Mouse (Mus musculus) kidney, postnatal 0 days (tissue): Measurements from ENCODE around the gene Tesk2. TPM values are rescaled to one million over a fixed set of nuclear protein-coding genes. Genes with fewer than 3 reads are reported as not detected.
A peak's percentile ranks its signal among the peaks of the same experiment; 100 is the strongest.

Source experiments
- ATAC-seq: fragments of 200-750 bp; cut with Nextera tagmentation; replicated peaks from 2 replicates; pipeline ENCODE4 v1.8.0; 2017; ENCODE audit warnings: low read depth, moderate number of reproducible peaks, moderate TSS enrichment, moderate library complexity; ENCODE audit not compliant: low FRiP score
- DNase-seq: peaks from one replicate; pipeline ENCODE4 v3.0.0-alpha.2; 2016; ENCODE audit warnings: low spot score
- H3K27ac ChIP-seq: fragments of 300-500 bp; sonication (generic); 2 replicates; pipeline ENCODE4 v1.5.1; 2014; ENCODE audit warnings: mild to moderate bottlenecking
- H3K27me3 ChIP-seq: fragments of 300-500 bp; sonication (generic); 2 replicates; pipeline ENCODE4 v1.6.1; 2014; ENCODE audit warnings: low read length, mixed read lengths; ENCODE audit not compliant: insufficient read depth
- H3K36me3 ChIP-seq: fragments of 300-500 bp; sonication (generic); 2 replicates; pipeline ENCODE4 v1.6.1; 2014; ENCODE audit warnings: low read length, mixed read lengths; ENCODE audit not compliant: insufficient read depth
- H3K4me1 ChIP-seq: fragments of 300-500 bp; sonication (generic); replicated peaks from 2 replicates; pipeline ENCODE4 v1.6.1; 2014; ENCODE audit warnings: antibody characterized with exemption, low read length, mixed read lengths; ENCODE audit not compliant: insufficient read depth
- H3K4me2 ChIP-seq: fragments of 300-500 bp; sonication (generic); 2 replicates; pipeline ENCODE4 v1.6.1; 2014; ENCODE audit warnings: mild to moderate bottlenecking, low read length, moderate library complexity, mixed read lengths
- H3K4me3 ChIP-seq: fragments of 300-500 bp; sonication (generic); replicated peaks from 2 replicates; pipeline ENCODE4 v1.5.1; 2014; ENCODE audit warnings: low read depth, low read length
- H3K9ac ChIP-seq: fragments of 300-500 bp; sonication (generic); 2 replicates; pipeline ENCODE4 v1.6.1; 2014; ENCODE audit warnings: low read depth, low read length
- H3K9me3 ChIP-seq: fragments of 300-500 bp; sonication (generic); replicated peaks from 2 replicates; pipeline ENCODE4 v1.6.1; 2016; ENCODE audit warnings: low read length, inconsistent platforms, mixed read lengths
- CTCF ChIP-seq: IDR thresholded peaks from 2 replicates; pipeline ENCODE4 v1.5.1; 2016; ENCODE audit warnings: antibody characterized with exemption, low read depth, mild to moderate bottlenecking, moderate library complexity
- WGBS: fragments of 180-500 bp; shearing (Covaris S2); extraction: QIAGEN DNeasy Blood & Tissue Kit; methylation state at CpG from one replicate; pipeline ENCODE4 v1.1.7; 2014; 5-methylcytosine and 5-hydroxymethylcytosine counted together
- polyA plus RNA-seq: library from polyadenylated mRNA; unstranded; fragments of >200 nt; fragmentation: Nextera tagmentation; extraction: Ambion mirVana; gene quantifications from 2 replicates; pipeline ENCODE4 v1.2.1, GENCODE M21; 2015

Gene Tesk2
- polyA plus RNA-seq, 1 experiment from 2014 or later = 8.0 TPM

GRCm38 (mm10) chr4:116693785-116694184 is 27.0 kb upstream of the Tesk2 start:
- Histone ChIP-seq H3K36me3 (peaks cover 54% of the 10 kb centered on the region), H3K4me1 (peaks cover 4% of the 10 kb centered on the region; the same call in 1 of the 2 replicates), H3K9ac (no peak overlapping the region), H3K27me3 (no peaks in the 10 kb centered on the region), H3K27ac (no peak overlapping the region), H3K9me3 (no peaks in the 10 kb centered on the region), H3K4me3 (no peak overlapping the region), H3K4me2 (no peak overlapping the region)
- ATAC-seq (no peak), DNase-seq (no peak)
- 90% methylated on average over 2 of the region's 2 CpGs for WGBS
- no peak for TF ChIP-seq CTCF

- H3K36me3 ChIP-seq = peaks cover 36% of the 10 kb centered on the region
Measured at GRCm38 (mm10) chr4:116698693-116699342, 21.9 kb upstream of the Tesk2 start.

GRCm38 (mm10) chr4:116700964-116701363 is 19.8 kb upstream of the Tesk2 start:
- Histone ChIP-seq H3K4me3 (no peak overlapping the region), H3K4me1 (no peaks in the 10 kb centered on the region), H3K27ac (no peak overlapping the region), H3K9me3 (no peaks in the 10 kb centered on the region), H3K27me3 (no peaks in the 10 kb centered on the region), H3K4me2 (no peak overlapping the region), H3K36me3 (peaks cover 20% of the 10 kb centered on the region), H3K9ac (no peak overlapping the region)
- no peak for DNase-seq
- WGBS = 68% methylated on average over 1 of the region's 1 CpGs
- TF ChIP-seq CTCF = no peak
- no peak for ATAC-seq

More at GRCm38 (mm10) chr4:116698693-116699342, 21.9 kb upstream of the Tesk2 start:
- Histone ChIP-seq H3K27ac (no peak overlapping the region), H3K4me2 (no peak overlapping the region), H3K9ac (no peak overlapping the region), H3K9me3 (no peaks in the 10 kb centered on the region), H3K4me3 (no peak overlapping the region), H3K4me1 (no peaks in the 10 kb centered on the region), H3K27me3 (no peaks in the 10 kb centered on the region)
- WGBS = 66% methylated on average over 2 of the region's 2 CpGs
- DNase-seq (no peak), ATAC-seq (no peak)
- no peak for TF ChIP-seq CTCF

DNA sequence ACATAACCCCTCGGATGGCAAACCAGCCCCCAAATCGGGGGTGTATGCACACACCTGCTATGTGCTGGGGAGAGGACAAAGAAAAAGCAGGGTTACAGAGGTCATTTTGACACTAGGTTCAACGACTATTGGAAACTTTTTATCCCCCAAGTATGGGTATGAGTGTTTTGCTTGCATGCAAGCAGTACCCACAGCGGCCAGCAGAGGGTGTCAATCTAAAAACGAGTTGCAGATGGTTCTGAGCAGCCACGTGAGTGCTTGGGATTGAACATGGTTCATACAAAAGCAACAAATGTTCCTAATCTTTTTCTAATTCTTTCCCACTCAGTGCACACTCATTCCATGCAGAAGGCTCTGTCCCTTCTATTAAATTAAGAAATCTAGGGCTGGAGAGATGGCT is 16.9 kb upstream of the Tesk2 start:
- H3K9me3 ChIP-seq = no peaks in the 10 kb centered on the region
- WGBS = 25% methylated on average over 6 of the region's 6 CpGs
- H3K4me1 ChIP-seq = peaks cover 5% of the 10 kb centered on the region; the same call in 1 of the 2 replicates
- ATAC-seq (no peak), DNase-seq (peak; percentile 76)
- peaks cover 5% of the 10 kb centered on the region; the same call in 1 of the 2 replicates for H3K36me3 ChIP-seq
- no peak overlapping the region for H3K4me3 ChIP-seq
- H3K27ac ChIP-seq = no peak overlapping the region
- H3K4me2 ChIP-seq = no peak overlapping the region
- H3K9ac ChIP-seq = no peak overlapping the region
- no peaks in the 10 kb centered on the region for H3K27me3 ChIP-seq
- peak; percentile 84 for TF ChIP-seq CTCF

DNA sequence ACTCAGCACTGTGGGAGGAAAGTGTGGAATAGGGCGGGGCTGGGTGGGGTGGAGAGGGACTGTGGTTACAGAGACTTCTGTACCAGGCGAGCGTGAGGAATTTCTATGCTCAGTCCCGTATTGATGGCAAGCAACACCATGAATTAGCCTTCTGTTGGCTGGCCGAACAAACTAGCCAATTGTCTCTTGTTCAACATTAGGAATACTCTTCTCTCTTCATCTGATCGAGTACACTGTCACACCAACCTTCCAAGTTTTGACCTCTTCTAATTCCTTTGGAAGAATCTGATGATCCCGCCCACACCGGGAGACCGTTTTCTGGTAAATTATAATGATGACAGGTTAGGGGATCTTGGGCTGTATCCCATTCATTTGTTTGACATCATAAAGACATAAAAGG is 13.1 kb upstream of the Tesk2 start:
- Histone ChIP-seq H3K9ac (peak overlapping the region; percentile 13), H3K4me1 (peaks cover 10% of the 10 kb centered on the region; the same call in 1 of the 2 replicates), H3K4me3 (peak overlapping the region; percentile 57), H3K4me2 (peak overlapping the region; percentile 57), H3K9me3 (no peaks in the 10 kb centered on the region), H3K27ac (no peak overlapping the region), H3K36me3 (no peaks in the 10 kb centered on the region), H3K27me3 (no peaks in the 10 kb centered on the region)
- no peak for ATAC-seq
- no peak for TF ChIP-seq CTCF
- 16% methylated on average over 9 of the region's 9 CpGs for WGBS
- no peak for DNase-seq

GRCm38 (mm10) chr4:116708201-116708764 is 12.5 kb upstream of the Tesk2 start, which contains the start of the genes Mmachc and Ccdc163:
Mmachc (minus strand) TSS chr4:116708406.
Ccdc163 (plus strand) TSS chr4:116708509.
- Histone ChIP-seq H3K4me1 (peaks cover 10% of the 10 kb centered on the region; the same call in 1 of the 2 replicates), H3K27ac (no peak within 1 kb of the TSS), H3K36me3 (no peaks in the 10 kb centered on the region), H3K9me3 (no peaks in the 10 kb centered on the region), H3K9ac (peak within 1 kb of the TSS; percentile 58), H3K27me3 (no peaks in the 10 kb centered on the region), H3K4me3 (peak within 1 kb of the TSS; percentile 57), H3K4me2 (peak within 1 kb of the TSS; percentile 85)
- 0% methylated on average over 29 of the region's 29 CpGs for WGBS
- peak; percentile 46 for TF ChIP-seq CTCF
- DNase-seq = peak; percentile 99
- peak; percentile 96 for ATAC-seq
